Mouse (Mus musculus): ENCODE measurements around the gene Gm13178.

The Gm13178 gene

DNA sequence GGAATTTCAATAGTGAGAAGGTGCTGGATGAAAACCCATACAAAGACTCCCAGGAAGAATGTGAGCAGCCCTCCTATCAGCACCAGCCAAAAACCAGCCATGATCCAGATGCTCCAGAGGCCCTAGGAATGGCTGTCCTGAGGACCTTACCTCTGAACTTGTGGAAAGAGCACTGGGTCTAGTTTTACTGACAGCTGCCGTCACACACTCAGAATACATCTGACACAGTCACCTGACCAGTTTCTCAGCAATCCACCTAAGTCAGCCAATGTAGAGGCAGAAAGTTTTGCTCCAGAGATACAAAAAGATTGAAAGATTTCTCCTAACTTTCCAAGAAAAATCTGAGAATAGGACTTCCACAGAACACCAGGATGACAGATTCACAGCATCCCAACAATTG lies at the start of gene Gm13178:
Gene Gm13178 (minus strand): TSS at position 101 of the 400 bp plus-strand sequence.
- no peak for DNase-seq (ENCODE audit: low spot score)

DNA sequence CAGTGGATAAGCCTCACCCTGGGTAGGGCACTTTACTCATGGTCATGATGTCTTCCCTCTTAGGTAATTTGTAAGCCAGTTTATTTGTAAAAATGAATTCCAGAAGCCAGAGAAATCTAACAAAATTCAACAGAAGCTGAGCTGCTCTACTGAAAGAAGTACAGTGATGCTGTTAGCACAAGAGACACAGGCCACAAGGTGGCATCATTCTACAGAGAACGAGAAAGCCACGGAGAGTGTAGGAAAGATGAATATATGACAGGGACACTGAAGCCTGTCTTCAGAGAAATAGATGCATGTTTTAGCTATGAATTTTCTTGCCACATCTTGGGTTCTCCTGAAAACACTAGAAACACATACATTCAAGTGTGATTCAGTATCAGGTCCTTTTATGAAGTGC lies 44.5 kb upstream of the Gm13178 start:
- peak; percentile 69 for DNase-seq (ENCODE audit: low spot score)

DNA sequence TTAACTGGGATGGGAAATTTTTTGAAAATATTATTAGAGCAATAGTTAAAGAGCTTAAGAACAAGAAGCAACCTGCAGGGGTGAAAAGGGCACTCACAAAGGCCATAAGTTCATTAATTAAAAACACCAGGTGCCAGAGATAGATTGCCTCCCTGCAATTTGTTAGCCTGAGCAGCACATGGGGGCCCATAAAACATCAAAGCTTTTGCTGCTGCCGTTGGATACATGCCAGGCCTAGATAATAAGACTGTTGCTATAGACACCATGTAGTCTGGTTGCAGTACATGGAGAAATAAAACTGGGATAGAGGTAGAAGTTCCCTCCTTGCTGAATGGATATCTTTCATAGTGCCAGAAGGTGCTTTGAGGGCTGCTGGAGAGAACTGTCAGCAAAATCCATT lies 27.9 kb upstream of the Gm13178 start:
- no peak for DNase-seq (ENCODE audit: low spot score)

GRCm38 (mm10) chr4:144719691-144720090 lies 1.5 kb downstream of the Gm13178 start:
- no peak for DNase-seq (ENCODE audit: low spot score)

DNA sequence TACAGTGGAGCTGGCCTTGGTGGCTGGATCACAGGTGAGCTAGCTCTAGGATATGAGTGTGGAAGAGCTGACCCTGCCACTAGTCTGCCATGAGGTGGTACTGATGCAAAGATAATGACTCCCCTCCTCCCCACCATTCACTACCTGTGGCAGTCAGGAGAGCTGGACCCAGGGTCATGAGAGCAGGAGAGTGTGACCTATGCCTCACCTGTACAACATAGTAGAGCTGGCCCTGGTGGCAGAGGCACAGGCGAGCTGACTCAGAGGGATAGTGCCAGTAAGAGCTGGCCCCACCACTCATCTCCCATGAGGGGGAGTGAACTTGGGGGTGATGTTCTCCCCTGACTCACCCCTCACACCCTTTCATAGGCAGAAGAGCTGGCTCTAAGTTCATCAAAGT lies 2.9 kb downstream of the Gm13178 start:
- DNase-seq (ENCODE audit: low spot score), result no peak

DNA sequence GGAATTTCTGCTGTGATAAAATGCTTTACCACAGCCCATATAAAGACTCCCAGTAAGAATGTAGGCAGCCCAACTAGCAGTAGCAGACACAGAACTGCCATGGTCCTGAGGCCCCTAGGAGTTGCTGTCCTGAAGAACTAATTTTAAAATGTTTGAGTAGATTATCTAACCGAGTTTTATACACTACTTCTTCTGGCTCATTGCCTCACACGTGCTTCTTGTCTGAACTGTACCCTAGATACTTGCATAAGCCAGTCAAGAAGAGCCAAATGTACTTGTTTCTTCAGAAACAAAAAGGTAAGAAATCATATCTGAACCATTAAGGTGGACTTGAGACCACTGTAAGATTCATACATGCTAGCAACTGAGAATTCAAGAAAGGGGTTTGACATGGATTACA lies 34.9 kb downstream of the Gm13178 start, which contains the start of gene Gm436:
Gene Gm436 (minus strand): TSS at position 101 of the 400 bp plus-strand sequence.
- DNase-seq (ENCODE audit: low spot score), result no peak

All from urinary bladder, postnatal 14 days (tissue).